Mouse (Mus musculus) bone marrow, adult 2 months (tissue): Measurements from ENCODE around the gene Map3k5.

Source experiments
- CTCF ChIP-seq: fragments of 200-500 bp; IDR thresholded peaks from 2 replicates; pipeline ENCODE4 v1.5.1; 2011; ENCODE audit warnings: low read length, control low read depth; ENCODE audit not compliant: control insufficient read depth, insufficient read depth
- POLR2A ChIP-seq: fragments of 200-500 bp; IDR thresholded peaks from 2 replicates; pipeline ENCODE4 v1.6.1; 2011; ENCODE audit warnings: low read depth, mild to moderate bottlenecking, control low read depth, low read length, borderline replicate concordance; ENCODE audit not compliant: control insufficient read depth

DNA sequence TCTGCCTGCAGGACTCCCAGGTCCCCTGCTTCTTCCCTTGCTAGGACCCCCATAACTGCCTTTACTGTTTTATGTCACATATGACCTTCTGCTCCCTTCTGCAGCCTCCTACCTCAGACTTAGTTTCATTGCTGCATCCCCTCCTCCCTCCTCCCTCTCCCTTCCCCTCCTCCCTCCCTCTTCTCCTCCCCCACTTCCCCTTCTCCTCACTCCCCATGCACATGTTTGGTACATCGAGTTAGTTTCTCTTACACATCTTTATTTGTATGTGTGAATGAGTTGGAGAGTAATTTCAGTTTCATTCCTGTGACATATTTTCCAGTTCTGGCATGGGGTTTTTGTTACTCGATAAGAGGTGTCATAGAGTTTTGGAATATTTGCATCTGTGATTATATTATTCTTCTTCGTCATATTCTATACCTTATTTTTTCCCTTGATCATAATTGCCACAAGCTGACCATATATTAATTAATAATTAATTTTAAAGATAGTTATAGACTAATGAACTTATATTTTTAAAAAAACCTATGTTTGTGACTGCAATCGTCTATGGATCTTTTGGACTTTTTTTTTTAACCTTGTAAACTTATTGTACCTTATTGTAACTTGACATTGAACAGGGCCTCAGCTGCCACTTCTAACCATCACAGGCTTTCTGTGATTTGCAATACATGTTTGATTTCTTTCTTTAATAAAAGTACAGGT, 65.6 kb downstream of the Map3k5 start:
- TF ChIP-seq CTCF (no peak), POLR2A (no peak)
